Mouse (Mus musculus): ENCODE measurements around the gene Neu2.
A peak's percentile ranks its signal among the peaks of the same experiment; 100 is the strongest.

The Neu2 gene

GRCm38 (mm10) chr1:87573800-87574215 is 64.1 kb downstream of the Neu2 start, which contains the start of gene Ngef:
TSS of gene Ngef (minus strand) at chr1:87573870.
- DNase-seq (ENCODE audit: low read depth, low spot score) = no peak
- no peaks in the 10 kb centered on the region for H3K27me3 ChIP-seq (ENCODE audit: control insufficient read depth, insufficient read depth, low read length, poor library complexity, severe bottlenecking)
- H3K36me3 ChIP-seq (ENCODE audit: control insufficient read depth, insufficient read depth, low read length, poor library complexity, severe bottlenecking) = no peaks in the 10 kb centered on the region

GRCm38 (mm10) chr1:87574353-87574752 is 64.7 kb downstream of the Neu2 start:
- no peak for DNase-seq (ENCODE audit: low read depth, low spot score)
- Histone ChIP-seq H3K27me3 (ENCODE audit: control insufficient read depth, insufficient read depth, low read length, poor library complexity, severe bottlenecking) (no peaks in the 10 kb centered on the region), H3K36me3 (ENCODE audit: control insufficient read depth, insufficient read depth, low read length, poor library complexity, severe bottlenecking) (no peaks in the 10 kb centered on the region)

GRCm38 (mm10) chr1:87574785-87575184 is 65.1 kb downstream of the Neu2 start:
- DNase-seq (ENCODE audit: low read depth, low spot score) = no peak
- no peaks in the 10 kb centered on the region for H3K27me3 ChIP-seq (ENCODE audit: control insufficient read depth, insufficient read depth, low read length, poor library complexity, severe bottlenecking)
- no peaks in the 10 kb centered on the region for H3K36me3 ChIP-seq (ENCODE audit: control insufficient read depth, insufficient read depth, low read length, poor library complexity, severe bottlenecking)

- DNase-seq (ENCODE audit: low read depth, low spot score) = no peak
- Histone ChIP-seq H3K36me3 (ENCODE audit: control insufficient read depth, insufficient read depth, low read length, poor library complexity, severe bottlenecking) (no peaks in the 10 kb centered on the region), H3K27me3 (ENCODE audit: control insufficient read depth, insufficient read depth, low read length, poor library complexity, severe bottlenecking) (no peaks in the 10 kb centered on the region)
These were observed 69.3 kb downstream of the Neu2 start for GRCm38 (mm10) chr1:87578965-87579364.

- Histone ChIP-seq H3K27me3 (ENCODE audit: control insufficient read depth, insufficient read depth, low read length, poor library complexity, severe bottlenecking) (no peaks in the 10 kb centered on the region), H3K36me3 (ENCODE audit: control insufficient read depth, insufficient read depth, low read length, poor library complexity, severe bottlenecking) (no peaks in the 10 kb centered on the region)
- peak; percentile 7 for DNase-seq (ENCODE audit: low read depth, low spot score)
These were observed 71.1 kb downstream of the Neu2 start for GRCm38 (mm10) chr1:87580824-87581223.

- H3K27me3 ChIP-seq (ENCODE audit: control insufficient read depth, insufficient read depth, low read length, poor library complexity, severe bottlenecking) = no peaks in the 10 kb centered on the region
- DNase-seq (ENCODE audit: low read depth, low spot score) = no peak
These were observed 79.5 kb downstream of the Neu2 start for GRCm38 (mm10) chr1:87589162-87589561.

GRCm38 (mm10) chr1:87589980-87590379 is 80.3 kb downstream of the Neu2 start:
- peak; percentile 11 for DNase-seq (ENCODE audit: low read depth, low spot score)
- Histone ChIP-seq H3K36me3 (ENCODE audit: control insufficient read depth, insufficient read depth, low read length, poor library complexity, severe bottlenecking) (no peaks in the 10 kb centered on the region), H3K27me3 (ENCODE audit: control insufficient read depth, insufficient read depth, low read length, poor library complexity, severe bottlenecking) (no peaks in the 10 kb centered on the region)

More at GRCm38 (mm10) chr1:87589162-87589561, 79.5 kb downstream of the Neu2 start:
- H3K36me3 ChIP-seq (ENCODE audit: control insufficient read depth, insufficient read depth, low read length, poor library complexity, severe bottlenecking) = no peaks in the 10 kb centered on the region

GRCm38 (mm10) chr1:87594261-87594660 is 84.6 kb downstream of the Neu2 start:
- Histone ChIP-seq H3K27me3 (ENCODE audit: control insufficient read depth, insufficient read depth, low read length, poor library complexity, severe bottlenecking) (no peaks in the 10 kb centered on the region), H3K36me3 (ENCODE audit: control insufficient read depth, insufficient read depth, low read length, poor library complexity, severe bottlenecking) (no peaks in the 10 kb centered on the region)
- no peak for DNase-seq (ENCODE audit: low read depth, low spot score)

GRCm38 (mm10) chr1:87594671-87595070 is 85.0 kb downstream of the Neu2 start:
- Histone ChIP-seq H3K36me3 (ENCODE audit: control insufficient read depth, insufficient read depth, low read length, poor library complexity, severe bottlenecking) (no peaks in the 10 kb centered on the region), H3K27me3 (ENCODE audit: control insufficient read depth, insufficient read depth, low read length, poor library complexity, severe bottlenecking) (no peaks in the 10 kb centered on the region)
- no peak for DNase-seq (ENCODE audit: low read depth, low spot score)

- H3K27me3 ChIP-seq (ENCODE audit: control insufficient read depth, insufficient read depth, low read length, poor library complexity, severe bottlenecking) = no peaks in the 10 kb centered on the region
- no peaks in the 10 kb centered on the region for H3K36me3 ChIP-seq (ENCODE audit: control insufficient read depth, insufficient read depth, low read length, poor library complexity, severe bottlenecking)
- DNase-seq (ENCODE audit: low read depth, low spot score) = no peak
These were observed 90.8 kb downstream of the Neu2 start for GRCm38 (mm10) chr1:87600533-87600932.

- no peaks in the 10 kb centered on the region for H3K27me3 ChIP-seq (ENCODE audit: control insufficient read depth, insufficient read depth, low read length, poor library complexity, severe bottlenecking)
- DNase-seq (ENCODE audit: low read depth, low spot score) = no peak
- no peaks in the 10 kb centered on the region for H3K36me3 ChIP-seq (ENCODE audit: control insufficient read depth, insufficient read depth, low read length, poor library complexity, severe bottlenecking)
These were observed 92.1 kb downstream of the Neu2 start for GRCm38 (mm10) chr1:87601801-87602200.

- no peaks in the 10 kb centered on the region for H3K27me3 ChIP-seq (ENCODE audit: control insufficient read depth, insufficient read depth, low read length, poor library complexity, severe bottlenecking)
- DNase-seq (ENCODE audit: low read depth, low spot score) = no peak
- H3K36me3 ChIP-seq (ENCODE audit: control insufficient read depth, insufficient read depth, low read length, poor library complexity, severe bottlenecking) = no peaks in the 10 kb centered on the region
These were observed 93.7 kb downstream of the Neu2 start for GRCm38 (mm10) chr1:87603389-87603788.

- no peaks in the 10 kb centered on the region for H3K27me3 ChIP-seq (ENCODE audit: control insufficient read depth, insufficient read depth, low read length, poor library complexity, severe bottlenecking)
- no peak for DNase-seq (ENCODE audit: low read depth, low spot score)
- no peaks in the 10 kb centered on the region for H3K36me3 ChIP-seq (ENCODE audit: control insufficient read depth, insufficient read depth, low read length, poor library complexity, severe bottlenecking)
These were observed 95.6 kb downstream of the Neu2 start for GRCm38 (mm10) chr1:87605296-87605695.

GRCm38 (mm10) chr1:87607385-87608091 is 97.8 kb downstream of the Neu2 start:
- peak; percentile 70 for DNase-seq (ENCODE audit: low read depth, low spot score)
- Histone ChIP-seq H3K36me3 (ENCODE audit: control insufficient read depth, insufficient read depth, low read length, poor library complexity, severe bottlenecking) (no peaks in the 10 kb centered on the region), H3K27me3 (ENCODE audit: control insufficient read depth, insufficient read depth, low read length, poor library complexity, severe bottlenecking) (no peaks in the 10 kb centered on the region)

- Histone ChIP-seq H3K27me3 (ENCODE audit: control insufficient read depth, insufficient read depth, low read length, poor library complexity, severe bottlenecking) (no peaks in the 10 kb centered on the region), H3K36me3 (ENCODE audit: control insufficient read depth, insufficient read depth, low read length, poor library complexity, severe bottlenecking) (no peaks in the 10 kb centered on the region)
- DNase-seq (ENCODE audit: low read depth, low spot score) = peak; percentile 86
These were observed 98.8 kb downstream of the Neu2 start for GRCm38 (mm10) chr1:87608416-87609046.
